Mouse (Mus musculus): ENCODE measurements at regions not wholly inside any gene's neighbourhood (a gene's known extent, or its start where the extent isn't known, plus 50 kb on each side); places are given as distances from the start of the nearest gene placed in this dataset.
"Not testable (repeated sequence)": the region's sequence is repeated elsewhere in the genome, so short reads cannot be mapped to it uniquely, and the experiment has no call there.

DNA sequence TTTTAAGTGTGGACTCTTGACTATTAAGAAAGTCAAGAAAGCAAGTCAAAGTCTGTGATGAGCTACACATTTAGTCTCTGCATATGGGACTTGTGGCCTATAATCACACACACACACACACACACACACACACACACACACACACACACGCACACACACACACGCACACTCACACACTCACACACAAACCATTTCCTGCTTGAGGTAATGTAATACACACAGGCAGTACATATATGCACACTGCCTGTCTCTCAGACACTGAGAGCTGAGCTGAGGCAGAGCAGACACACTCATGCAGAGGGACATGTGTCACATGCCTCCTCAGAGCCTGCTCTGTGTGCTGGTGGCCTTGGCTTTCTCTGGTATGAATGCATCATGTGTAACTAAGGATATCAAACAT lies 461.0 kb upstream of the Olfr1507 start:
- WGBS, result 100% methylated on average over 2 of the region's 2 CpGs
- not testable (repeated sequence) for H3K4me3 ChIP-seq (replicated peaks); H3K4me1 ChIP-seq (replicated peaks); H3K9me3 ChIP-seq; H3K9ac ChIP-seq (replicated peaks); ATAC-seq; H3K36me3 ChIP-seq; H3K4me2 ChIP-seq (replicated peaks); H3K27ac ChIP-seq; H3K27me3 ChIP-seq

DNA sequence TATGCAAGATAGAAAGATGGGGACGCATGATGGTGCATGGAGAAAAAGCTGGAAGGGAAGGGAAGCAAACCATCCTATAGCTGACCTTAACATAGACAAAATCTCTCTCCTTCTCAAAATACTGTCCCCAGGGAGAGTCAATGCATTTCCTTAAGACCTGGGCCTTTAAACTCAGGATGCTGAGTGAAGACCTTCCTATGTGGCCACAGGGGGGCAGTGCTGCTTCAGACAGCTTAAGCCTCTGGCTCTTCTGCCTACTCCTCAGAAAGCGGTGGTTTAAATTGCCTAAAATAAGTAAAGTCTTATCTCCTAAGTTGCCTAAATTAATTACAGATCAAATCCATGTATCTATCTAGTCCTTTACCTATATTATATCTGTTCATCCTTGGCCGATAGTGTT lies 449.4 kb upstream of the Olfr1507 start:
- no CpG with 5 or more reads among the region's 3 CpGs for WGBS
- H3K9me3 ChIP-seq; H3K4me2 ChIP-seq (replicated peaks); H3K27me3 ChIP-seq; H3K4me1 ChIP-seq (replicated peaks); H3K4me3 ChIP-seq (replicated peaks); H3K36me3 ChIP-seq; H3K9ac ChIP-seq (replicated peaks); H3K27ac ChIP-seq; ATAC-seq: not testable (repeated sequence)

DNA sequence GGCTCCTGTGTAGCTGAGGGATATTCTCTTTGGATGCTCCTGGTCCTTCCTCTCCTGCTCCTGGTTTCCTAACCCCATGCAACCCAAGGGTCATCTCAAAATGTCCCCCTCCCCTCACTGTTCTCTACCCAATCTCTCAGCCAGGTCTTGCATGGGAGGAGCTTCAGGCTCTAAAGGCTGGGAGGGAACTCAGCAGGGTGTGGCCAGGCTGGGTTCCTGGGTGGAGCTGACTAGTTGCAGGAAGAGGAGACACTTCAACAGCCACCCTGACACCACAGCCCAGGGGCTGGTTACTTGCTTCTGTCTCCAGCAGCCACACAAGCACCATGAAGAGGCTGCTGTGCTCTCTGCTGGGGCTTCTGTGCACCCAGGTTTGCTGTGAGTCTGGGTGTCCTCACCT lies 446.9 kb upstream of the Olfr1507 start:
- not testable (repeated sequence) for H3K36me3 ChIP-seq; H3K9me3 ChIP-seq; H3K9ac ChIP-seq (replicated peaks); H3K4me2 ChIP-seq (replicated peaks); H3K4me3 ChIP-seq (replicated peaks); H3K27me3 ChIP-seq; H3K4me1 ChIP-seq (replicated peaks); ATAC-seq; H3K27ac ChIP-seq

DNA sequence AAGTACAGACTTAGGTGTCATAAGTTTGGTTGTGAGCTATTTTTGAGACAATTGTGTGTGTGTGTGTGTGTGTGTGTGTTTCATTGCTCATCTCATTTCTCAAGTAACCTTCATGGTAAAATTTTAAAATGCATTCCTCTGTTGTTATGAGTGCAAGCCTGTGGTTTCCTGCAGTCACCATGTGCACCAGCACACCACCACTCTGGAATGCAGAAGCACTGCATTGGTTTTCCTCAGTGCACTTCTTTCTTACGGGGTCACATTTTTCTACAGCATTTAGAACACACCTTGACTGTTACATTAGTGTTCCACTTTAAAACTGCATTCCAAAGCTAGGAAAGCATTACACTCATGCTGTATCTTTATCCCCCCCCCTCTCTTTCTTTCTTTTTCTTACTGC lies 446.2 kb upstream of the Olfr1507 start:
- H3K27ac ChIP-seq; H3K4me2 ChIP-seq (replicated peaks); H3K4me3 ChIP-seq (replicated peaks); H3K4me1 ChIP-seq (replicated peaks); H3K9ac ChIP-seq (replicated peaks); H3K27me3 ChIP-seq; H3K9me3 ChIP-seq; ATAC-seq; H3K36me3 ChIP-seq: not testable (repeated sequence)
- WGBS, result no CpG with 5 or more reads among the region's 1 CpGs

DNA sequence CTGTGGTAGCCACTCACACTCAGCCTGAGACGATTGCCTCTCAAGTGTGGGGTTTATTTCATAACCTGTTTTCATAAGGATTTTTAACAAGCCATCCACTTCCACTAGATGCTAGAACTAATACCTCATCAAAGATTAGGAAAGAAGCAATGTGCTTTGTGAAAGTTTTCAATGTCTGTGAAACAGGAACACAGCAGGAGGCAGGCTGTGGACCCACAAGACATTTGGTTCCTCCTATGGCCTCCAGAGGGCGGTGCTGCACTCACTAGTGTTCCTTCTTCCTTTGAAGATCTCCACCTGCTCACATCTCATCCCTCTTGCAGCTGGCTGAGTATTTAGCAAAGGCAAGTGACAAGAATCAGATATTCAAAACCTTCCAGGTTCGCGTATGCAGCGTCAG lies 424.6 kb upstream of the Olfr1507 start:
- not testable (repeated sequence) for H3K27me3 ChIP-seq; H3K4me2 ChIP-seq (replicated peaks)
- WGBS, result no CpG with 5 or more reads among the region's 5 CpGs

DNA sequence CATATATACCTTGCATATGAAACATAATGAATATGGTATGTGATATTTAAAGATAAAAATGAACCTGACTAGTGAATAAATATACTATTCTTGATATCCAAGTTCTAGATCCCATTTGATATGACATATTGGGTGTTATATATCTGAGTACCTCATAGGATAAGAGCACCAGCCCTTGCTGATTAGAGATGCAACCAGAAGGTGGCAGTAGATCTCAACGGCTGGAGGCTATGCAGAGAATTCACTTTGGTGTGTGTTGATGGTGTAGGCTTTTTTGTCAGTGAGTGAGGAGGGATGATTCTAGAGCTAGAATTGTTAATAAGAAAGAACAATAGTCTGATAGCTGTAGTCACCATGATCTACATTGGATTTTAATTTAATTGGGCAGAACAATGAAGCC lies 418.3 kb upstream of the Olfr1507 start:
- not testable (repeated sequence) for H3K36me3 ChIP-seq; H3K4me3 ChIP-seq (replicated peaks); ATAC-seq; H3K4me2 ChIP-seq (replicated peaks); H3K9me3 ChIP-seq; H3K27ac ChIP-seq; H3K27me3 ChIP-seq; H3K4me1 ChIP-seq (replicated peaks); H3K9ac ChIP-seq (replicated peaks)
- WGBS, result no CpG with 5 or more reads among the region's 1 CpGs

More for the DNA sequence above, 424.6 kb upstream of the Olfr1507 start:
- ATAC-seq; H3K4me1 ChIP-seq (replicated peaks); H3K27ac ChIP-seq; H3K36me3 ChIP-seq; H3K9ac ChIP-seq (replicated peaks); H3K9me3 ChIP-seq; H3K4me3 ChIP-seq (replicated peaks): not testable (repeated sequence)

DNA sequence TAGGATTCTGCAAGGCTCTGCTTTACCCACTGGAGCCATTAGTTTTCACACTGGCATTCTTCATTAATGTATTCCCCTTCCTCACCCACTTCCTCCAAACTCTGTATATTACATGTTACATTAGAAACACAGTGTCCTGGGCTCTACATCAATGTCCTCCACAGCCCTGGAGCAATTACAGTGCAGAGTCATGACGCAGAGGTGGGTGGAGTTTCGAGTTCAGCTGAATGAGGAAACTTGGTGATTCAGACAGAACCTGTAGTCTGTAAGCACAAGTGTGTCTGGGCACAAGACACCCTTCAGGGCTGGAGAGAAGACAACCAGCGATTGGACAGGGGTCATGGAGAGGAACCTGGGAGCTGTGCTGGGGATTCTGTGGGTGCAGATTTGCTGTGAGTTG lies 404.1 kb upstream of the Olfr1507 start:
- H3K4me2 ChIP-seq (replicated peaks); H3K4me3 ChIP-seq (replicated peaks); H3K9me3 ChIP-seq; H3K27me3 ChIP-seq; H3K27ac ChIP-seq; H3K9ac ChIP-seq (replicated peaks); H3K4me1 ChIP-seq (replicated peaks); ATAC-seq; H3K36me3 ChIP-seq: not testable (repeated sequence)
- no CpG with 5 or more reads among the region's 3 CpGs for WGBS

DNA sequence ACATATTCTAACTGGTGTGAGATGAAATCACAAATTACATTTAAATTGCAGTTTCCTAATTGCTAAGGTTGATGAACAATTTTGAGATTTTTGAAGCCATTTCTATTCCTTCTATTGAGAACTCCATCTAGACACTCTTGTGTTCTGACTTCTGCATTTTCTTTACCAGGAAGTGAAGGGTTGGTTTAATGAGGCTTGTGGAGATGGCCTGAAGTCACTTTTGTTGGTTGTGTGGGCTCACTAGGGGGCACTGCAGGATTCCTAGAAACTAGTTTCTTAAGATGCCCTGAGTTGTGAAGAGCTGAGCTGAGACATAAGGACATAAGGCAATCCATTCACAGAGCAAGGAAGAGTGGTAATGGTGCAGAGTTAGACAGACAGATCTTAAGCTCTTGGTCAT lies 402.8 kb upstream of the Olfr1507 start:
- not testable (repeated sequence) for ATAC-seq; H3K9me3 ChIP-seq; H3K4me2 ChIP-seq (replicated peaks); H3K4me3 ChIP-seq (replicated peaks); H3K27me3 ChIP-seq; H3K9ac ChIP-seq (replicated peaks); H3K36me3 ChIP-seq; H3K27ac ChIP-seq; H3K4me1 ChIP-seq (replicated peaks)

DNA sequence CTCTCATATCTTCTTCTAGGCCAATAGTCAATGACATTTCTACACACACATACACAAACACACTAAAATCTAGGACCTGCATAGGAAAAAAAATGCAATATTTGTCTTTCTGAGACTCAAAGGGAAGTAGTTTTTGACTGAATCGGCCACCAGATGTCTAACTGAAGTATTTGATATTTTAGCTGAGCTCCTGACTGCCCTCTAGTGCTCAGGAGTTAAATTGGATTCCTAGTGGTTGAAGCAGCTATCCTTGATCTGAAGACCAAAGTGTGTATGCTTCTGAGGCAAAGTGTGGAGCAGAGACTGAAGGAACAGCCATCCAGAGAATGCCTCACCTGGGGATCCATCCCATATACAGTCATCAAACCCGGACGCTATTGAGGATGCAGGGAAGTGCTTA lies 384.4 kb upstream of the Olfr1507 start:
- not testable (repeated sequence) for ATAC-seq; H3K27ac ChIP-seq; H3K9me3 ChIP-seq; H3K4me3 ChIP-seq (replicated peaks); H3K4me2 ChIP-seq (replicated peaks); H3K4me1 ChIP-seq (replicated peaks); H3K27me3 ChIP-seq; H3K36me3 ChIP-seq; H3K9ac ChIP-seq (replicated peaks)
- no CpG with 5 or more reads among the region's 3 CpGs for WGBS

DNA sequence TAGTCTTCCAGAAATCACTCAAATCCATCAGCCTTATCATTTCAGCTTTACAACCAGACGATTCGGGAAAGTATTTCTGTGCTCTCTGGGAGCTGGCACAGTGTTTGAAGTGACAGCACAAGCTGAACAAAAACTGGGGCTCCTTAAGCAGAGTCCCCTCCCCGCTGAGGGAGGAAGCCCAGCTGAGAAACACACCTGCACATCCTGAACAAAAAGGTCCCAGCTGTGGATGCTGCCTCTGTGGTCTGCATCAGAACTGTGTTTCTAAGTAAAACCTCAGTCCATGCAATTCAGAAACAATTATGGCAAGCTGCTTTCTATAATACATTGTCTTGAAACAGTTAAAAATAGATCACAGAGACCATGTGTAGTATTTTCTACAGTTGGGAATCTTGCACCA lies 368.3 kb upstream of the Olfr1507 start:
- H3K4me2 ChIP-seq (replicated peaks); H3K4me3 ChIP-seq (replicated peaks); H3K27me3 ChIP-seq; H3K36me3 ChIP-seq; H3K9me3 ChIP-seq; H3K9ac ChIP-seq (replicated peaks); ATAC-seq; H3K27ac ChIP-seq; H3K4me1 ChIP-seq (replicated peaks): not testable (repeated sequence)
- WGBS, result no CpG with 5 or more reads among the region's 3 CpGs

DNA sequence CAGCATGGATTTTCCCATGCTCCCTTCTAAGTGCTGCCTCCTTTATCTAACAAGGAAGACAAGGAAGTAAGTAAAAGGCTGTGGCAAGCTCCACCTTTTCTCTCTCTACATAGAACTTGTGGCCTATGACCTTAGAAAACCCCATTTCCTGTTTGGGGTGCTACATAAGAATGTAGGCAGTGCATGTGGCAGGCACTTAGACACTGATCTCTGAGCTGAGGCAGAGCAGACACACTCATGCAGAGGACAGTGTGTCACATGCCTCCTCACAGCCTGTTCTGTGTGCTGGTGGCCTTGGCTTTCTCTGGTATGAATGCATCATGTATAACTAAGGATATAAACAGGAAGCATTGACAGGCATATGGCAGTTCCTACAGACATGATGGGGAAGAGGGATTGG lies 367.6 kb upstream of the Olfr1507 start:
- H3K4me1 ChIP-seq (replicated peaks); H3K36me3 ChIP-seq; H3K4me2 ChIP-seq (replicated peaks); H3K4me3 ChIP-seq (replicated peaks); H3K9ac ChIP-seq (replicated peaks); ATAC-seq; H3K27me3 ChIP-seq; H3K27ac ChIP-seq; H3K9me3 ChIP-seq: not testable (repeated sequence)

DNA sequence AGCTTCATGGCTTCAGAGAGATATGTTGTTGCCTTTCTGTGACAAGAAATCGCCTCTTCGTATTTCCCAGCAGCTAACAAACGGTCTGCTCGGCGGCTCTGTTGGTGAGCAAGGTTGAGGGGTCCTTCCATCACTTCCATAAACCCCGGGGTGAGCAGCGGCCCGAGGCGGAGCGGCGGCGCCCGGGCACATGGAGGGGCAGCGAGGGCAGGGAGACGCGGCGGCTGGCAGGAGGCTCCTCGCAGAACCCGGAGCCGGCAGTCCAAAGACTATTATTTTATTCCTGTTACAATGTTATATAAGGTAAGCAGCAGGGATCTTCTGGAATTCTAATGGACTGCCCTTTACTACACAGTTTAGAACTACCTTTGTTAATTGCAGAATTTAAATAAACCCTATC lies 366.9 kb upstream of the Olfr1507 start:
- H3K27ac ChIP-seq; H3K4me2 ChIP-seq (replicated peaks): not testable (repeated sequence)

DNA sequence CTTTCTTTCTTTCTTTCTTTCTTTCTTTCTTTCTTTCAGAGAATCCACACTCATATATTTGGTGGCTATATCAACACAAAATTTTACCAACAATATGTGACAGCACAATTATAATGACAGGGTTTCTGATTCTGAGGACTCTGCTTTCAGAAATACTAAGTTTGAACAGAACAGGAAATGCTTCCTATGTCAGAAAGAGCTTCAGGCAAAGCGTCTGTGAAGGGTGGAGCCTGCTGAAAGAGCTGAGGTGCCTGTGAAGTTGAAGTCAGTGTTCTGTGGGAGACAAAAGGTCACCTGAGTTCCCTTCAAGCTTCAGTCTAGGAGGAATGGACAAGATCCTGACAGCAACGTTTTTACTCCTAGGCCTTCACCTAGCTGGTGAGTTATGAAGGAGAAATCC lies 359.8 kb upstream of the Olfr1507 start:
- H3K27me3 ChIP-seq; H3K4me1 ChIP-seq (replicated peaks); H3K9ac ChIP-seq (replicated peaks); H3K27ac ChIP-seq; H3K4me2 ChIP-seq (replicated peaks); H3K36me3 ChIP-seq; ATAC-seq; H3K4me3 ChIP-seq (replicated peaks); H3K9me3 ChIP-seq: not testable (repeated sequence)
- WGBS, result no CpG with 5 or more reads among the region's 2 CpGs

More for the DNA sequence above, 366.9 kb upstream of the Olfr1507 start:
- not testable (repeated sequence) for H3K27me3 ChIP-seq; H3K9me3 ChIP-seq; H3K4me1 ChIP-seq (replicated peaks); H3K9ac ChIP-seq (replicated peaks); H3K36me3 ChIP-seq; H3K4me3 ChIP-seq (replicated peaks)
- 0 out of 2 replicates have a peak, but pooled peaks have one; percentile 53 for ATAC-seq
- 100% methylated on average over 6 of the region's 20 CpGs for WGBS

DNA sequence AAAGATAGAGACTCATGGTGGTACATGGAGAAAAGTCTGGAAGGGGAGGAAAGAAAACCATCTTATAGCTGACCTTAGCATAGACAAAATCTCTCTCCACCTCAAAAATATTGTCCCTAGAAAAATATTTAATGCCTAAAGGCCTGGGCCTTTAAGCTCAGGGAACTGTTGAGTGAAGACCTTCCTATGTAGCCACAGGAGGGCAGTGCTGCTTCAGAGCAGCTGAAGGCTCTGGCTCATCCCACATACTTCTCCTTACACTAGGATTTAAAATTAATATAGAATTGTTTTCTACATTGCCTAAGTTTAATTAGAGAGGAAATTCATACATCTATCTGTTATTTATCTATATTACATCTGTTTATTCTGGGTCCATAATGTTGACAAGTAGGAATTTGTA lies 358.0 kb upstream of the Olfr1507 start:
- not testable (repeated sequence) for H3K4me3 ChIP-seq (replicated peaks); H3K4me1 ChIP-seq (replicated peaks); H3K36me3 ChIP-seq; ATAC-seq; H3K27me3 ChIP-seq; H3K9ac ChIP-seq (replicated peaks); H3K27ac ChIP-seq; H3K9me3 ChIP-seq; H3K4me2 ChIP-seq (replicated peaks)

Measured in midbrain, embryonic 13.5 days (tissue).